Mouse (Mus musculus) cerebral cortex, adult 2 months (tissue): ENCODE results near the gene Klhl7.

Experiments
- WGBS: fragments of 180-500 bp; shearing (Covaris S2); methylation state at CpG from one replicate; pipeline ENCODE4 v1.1.7; 2018; 5-methylcytosine and 5-hydroxymethylcytosine counted together

Klhl7 gene

DNA sequence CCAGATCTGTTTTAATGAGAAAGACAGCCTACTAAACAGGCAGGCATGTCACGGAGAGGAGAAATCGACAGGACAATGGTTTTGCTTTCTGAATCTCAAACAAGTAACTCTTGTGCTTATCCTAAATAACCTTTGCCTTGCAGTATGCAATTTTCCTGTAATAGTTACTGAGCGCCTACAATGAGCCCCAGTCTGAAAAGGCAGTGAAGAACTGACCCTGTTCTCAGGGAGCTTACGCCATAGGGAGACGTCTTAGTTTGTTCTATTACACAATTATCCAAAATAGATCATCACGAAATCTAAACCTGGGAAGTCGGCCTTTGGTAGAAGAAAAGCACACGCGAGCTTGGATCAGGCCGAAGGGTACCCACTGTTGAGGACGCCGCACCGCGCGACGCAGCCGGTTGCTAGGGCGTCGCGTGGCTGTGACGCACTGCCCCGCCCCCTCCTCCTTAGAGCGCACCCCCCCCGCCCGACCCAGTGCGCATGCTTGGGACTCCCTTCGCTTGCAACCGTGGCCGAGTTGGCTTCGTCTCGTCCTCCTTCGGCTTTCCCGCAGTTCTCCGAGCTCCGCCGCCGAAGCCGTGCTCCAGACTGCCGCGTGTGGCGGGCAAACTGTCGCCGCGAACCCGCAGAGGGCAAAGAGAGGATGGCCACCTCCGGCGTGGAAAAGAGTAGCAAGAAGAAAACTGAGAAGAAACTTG is at the start of gene Klhl7:
Gene Klhl7 (plus strand): TSS at position 500 of the 704 bp plus-strand sequence.
- WGBS, result 1% methylated on average over 47 of the region's 47 CpGs

- WGBS, result 77% methylated on average over 16 of the region's 16 CpGs
Observed at GRCm38 (mm10) chr5:24051755-24052675, 48.4 kb upstream of the Klhl7 start.

DNA sequence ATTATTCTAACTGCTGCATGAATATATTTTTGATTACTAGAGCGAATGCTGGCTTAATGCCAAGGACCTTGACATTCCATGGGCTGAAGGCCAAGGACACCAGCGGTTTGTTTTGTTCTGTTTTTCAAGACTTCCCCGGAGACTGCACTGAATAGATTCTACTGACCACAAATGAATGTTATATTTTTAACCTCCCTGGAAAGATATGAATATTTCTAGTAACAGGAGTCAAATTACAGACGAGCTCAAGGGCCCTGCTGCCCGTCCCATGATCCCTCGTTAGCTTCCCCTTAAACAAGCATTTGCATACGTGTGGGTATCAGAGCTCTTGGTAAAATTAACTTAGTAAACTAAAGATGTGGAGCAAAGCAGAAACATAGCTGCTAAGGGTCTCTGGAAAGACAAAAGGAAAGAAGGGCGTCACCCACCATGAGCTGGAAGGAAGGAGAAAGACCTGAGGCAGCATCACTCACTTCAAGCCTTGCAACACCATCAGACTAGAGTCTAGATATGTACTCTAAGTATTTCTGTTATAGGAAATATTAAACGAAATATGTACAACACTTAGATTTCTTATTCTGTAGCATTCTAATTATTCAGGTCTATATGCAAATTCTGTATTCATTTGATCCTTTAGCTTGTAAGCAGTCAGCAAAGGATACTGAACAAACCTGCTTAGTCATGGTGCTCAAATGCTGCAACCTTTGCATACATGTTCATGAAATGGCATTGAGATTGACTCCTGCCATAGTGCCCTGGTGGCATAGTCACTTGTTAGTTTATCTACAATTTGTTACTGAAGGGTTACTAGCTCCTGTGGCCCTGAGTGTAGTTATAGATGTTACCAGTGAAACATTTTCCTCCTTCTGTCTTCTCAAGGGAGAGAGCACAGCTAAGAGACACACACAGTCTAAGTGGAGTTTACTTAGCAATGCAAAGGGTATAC is 46.9 kb upstream of the Klhl7 start:
- 36% methylated on average over 9 of the region's 9 CpGs for WGBS

- WGBS, result 90% methylated on average over 3 of the region's 3 CpGs
Observed at GRCm38 (mm10) chr5:24054382-24054781, 46.0 kb upstream of the Klhl7 start.

- WGBS, result 91% methylated on average over 2 of the region's 2 CpGs
Observed at GRCm38 (mm10) chr5:24056865-24057264, 43.5 kb upstream of the Klhl7 start.

DNA sequence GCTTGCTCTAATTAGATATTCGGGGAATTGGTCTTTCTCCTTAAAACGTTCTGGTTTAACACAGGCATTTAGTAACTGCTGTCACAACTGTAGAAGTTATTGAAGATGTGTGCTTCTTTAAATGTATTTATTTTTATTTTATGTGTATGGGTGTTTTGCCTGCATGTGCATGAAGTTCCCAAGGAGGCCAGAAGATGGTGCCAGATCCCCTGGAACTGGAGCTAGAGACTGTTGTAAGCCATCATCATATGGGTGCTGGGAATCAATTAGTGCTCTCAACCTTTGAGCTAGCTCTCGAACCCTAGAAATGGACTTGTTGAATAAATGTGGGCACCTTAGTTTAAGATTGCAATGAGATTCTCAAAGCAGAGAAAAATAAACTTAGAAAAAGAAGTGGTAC is 42.8 kb upstream of the Klhl7 start:
- 82% methylated on average over 3 of the region's 3 CpGs for WGBS

GRCm38 (mm10) chr5:24060949-24061348 is 39.5 kb upstream of the Klhl7 start:
- 67% methylated on average over 3 of the region's 3 CpGs for WGBS

GRCm38 (mm10) chr5:24063034-24063433 is 37.4 kb upstream of the Klhl7 start:
- WGBS, result 87% methylated on average over 6 of the region's 6 CpGs

GRCm38 (mm10) chr5:24063545-24063944 is 36.9 kb upstream of the Klhl7 start:
- WGBS, result 90% methylated on average over 4 of the region's 4 CpGs

DNA sequence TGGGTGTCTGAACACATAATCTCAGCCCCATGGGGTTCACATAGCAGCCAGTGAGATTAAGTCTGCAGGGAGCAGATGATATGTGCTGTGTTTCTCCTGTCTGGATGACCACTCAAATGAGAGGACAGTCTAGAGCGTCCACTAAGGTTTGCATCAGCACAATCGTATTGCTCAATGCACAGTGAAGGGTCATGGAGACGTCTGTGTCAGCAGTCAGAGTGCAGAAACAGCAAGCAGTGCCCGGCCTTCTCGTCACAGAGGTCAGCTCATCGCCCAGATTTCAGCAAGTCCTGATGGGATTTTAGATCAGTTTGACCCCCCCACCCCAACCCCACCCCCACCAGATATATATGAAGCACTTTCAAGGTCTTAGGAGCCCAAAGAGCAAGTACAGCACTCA is 31.4 kb upstream of the Klhl7 start:
- 87% methylated on average over 6 of the region's 6 CpGs for WGBS

GRCm38 (mm10) chr5:24072031-24072430 is 28.4 kb upstream of the Klhl7 start:
- WGBS, result 86% methylated on average over 6 of the region's 6 CpGs

- 1% methylated on average over 15 of the region's 15 CpGs for WGBS
Observed at GRCm38 (mm10) chr5:24076986-24077718, 23.3 kb upstream of the Klhl7 start.

DNA sequence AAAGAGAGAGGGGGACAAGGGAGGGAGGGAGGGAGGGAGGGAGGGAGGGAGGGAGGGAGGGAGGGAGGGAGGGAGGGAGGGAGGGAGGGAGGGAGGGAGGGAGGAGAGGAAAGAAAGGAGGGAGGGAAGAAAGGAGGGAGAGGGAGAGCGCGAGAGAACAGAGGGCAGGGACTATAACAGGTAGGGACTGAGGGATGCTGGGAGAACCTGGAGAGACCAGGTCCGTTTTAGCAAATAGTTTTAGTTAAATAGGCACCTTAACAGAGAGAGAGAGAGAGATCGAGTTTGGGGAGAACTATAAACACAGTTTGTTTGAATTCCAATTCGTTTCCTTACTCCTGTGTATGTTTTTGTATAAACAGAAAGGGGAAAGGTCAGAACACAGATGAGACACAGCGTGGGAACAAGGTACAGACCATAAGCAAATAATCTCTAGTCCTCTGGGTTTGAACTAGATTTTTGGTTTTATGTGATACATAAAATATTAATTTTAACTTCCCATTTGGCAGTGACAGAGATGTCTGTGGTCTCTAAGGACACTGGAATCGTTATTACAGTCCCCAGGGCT is 22.6 kb upstream of the Klhl7 start:
- 34% methylated on average over 7 of the region's 7 CpGs for WGBS

DNA sequence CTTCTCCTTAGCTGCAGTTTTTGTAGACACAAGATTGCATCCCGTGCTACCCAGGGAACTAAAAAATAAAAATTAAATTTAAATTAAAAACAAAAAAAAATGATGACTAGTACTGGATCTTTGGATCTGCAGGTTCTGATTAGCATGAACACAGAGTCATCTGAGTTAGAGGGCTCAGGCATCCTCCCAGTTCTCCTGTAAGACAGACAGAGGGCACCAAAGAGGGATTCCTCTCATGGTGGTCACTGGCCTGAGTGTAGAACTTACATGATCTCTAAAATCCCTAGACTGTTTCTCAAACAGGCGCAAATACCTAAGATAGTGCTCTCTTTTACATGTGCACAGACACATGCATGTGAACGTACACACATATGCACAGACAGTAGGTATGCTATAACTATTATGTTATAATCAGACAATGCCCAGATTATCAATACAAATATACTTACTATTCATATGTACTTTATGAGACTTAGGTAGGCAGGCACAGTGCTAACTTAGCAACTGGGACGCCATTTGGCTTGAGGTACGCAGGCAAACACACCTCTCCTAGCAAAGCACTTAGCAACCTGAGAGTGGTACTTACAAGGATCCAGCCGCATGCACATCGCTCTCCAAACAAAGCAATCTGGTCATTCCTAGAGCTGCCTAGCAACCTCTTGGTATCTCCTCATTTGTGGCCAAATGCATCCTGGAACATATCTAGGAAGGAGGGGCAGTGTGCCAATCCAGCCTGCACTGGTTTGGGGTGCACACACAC is 21.8 kb upstream of the Klhl7 start:
- 76% methylated on average over 7 of the region's 7 CpGs for whole genome bisulfite sequencing

DNA sequence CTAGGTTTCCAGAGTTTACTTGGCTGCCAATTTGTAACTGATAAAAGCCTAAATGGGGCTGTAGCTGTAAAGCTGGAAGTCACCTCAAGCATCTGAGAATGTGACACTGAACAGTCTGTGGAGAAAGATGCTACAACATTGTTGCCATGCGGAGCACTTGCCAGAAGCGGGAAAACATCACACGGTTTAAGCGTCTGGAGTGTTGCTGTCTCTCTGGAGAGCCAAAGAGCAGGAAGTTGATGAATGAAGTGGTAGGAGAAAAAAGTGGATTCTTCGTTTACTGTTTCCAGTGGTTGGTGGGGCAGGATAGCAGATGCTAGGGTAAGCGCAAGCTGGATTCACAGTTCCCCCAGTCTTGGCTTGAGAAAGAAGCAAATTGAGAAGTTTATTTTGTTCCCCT is 19.6 kb upstream of the Klhl7 start:
- 23% methylated on average over 6 of the region's 6 CpGs for WGBS

DNA sequence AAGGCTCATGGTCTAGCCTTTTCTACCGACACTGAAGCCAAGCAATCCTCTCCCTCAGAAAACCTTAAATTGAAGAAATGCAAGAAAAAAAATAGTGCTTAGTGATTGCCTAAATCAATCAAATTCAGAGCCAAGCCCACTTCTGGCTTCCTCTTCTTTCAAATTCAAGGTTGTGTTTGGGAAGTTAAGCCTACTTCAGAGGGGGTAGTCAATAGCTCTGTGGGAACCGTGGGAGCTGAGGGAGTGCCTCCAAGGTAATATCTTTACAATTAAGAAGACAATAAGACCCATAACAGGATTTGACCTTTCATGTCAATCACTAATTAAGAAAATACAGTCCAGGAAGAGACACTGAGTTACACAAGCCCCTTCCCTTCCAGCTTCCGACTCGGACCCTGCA is 15.6 kb upstream of the Klhl7 start:
- WGBS, result 71% methylated on average over 4 of the region's 4 CpGs

- WGBS, result 86% methylated on average over 16 of the region's 16 CpGs
Observed at GRCm38 (mm10) chr5:24086241-24086640, 14.2 kb upstream of the Klhl7 start.

DNA sequence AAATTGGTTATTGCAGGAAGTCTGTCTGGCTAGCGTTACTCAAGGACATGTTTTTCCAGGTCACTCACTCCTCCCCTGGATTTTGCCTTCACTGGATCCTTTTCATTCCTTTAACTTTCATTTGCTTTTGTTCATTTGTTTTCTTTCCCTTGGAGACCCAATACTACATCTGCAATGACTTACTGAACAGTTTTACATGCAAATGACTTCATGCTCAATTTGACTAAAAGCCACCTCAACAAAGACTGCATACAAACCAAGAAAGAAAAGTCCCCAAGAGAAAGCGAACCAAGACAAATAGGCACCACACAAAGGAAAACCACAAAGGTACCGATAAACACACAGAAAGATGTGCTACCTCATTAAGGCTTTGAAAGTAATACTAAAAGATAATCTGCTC is 13.5 kb upstream of the Klhl7 start:
- WGBS, result 70% methylated on average over 3 of the region's 3 CpGs

GRCm38 (mm10) chr5:24088451-24088850 is 12.0 kb upstream of the Klhl7 start:
- 85% methylated on average over 1 of the region's 1 CpGs for WGBS

DNA sequence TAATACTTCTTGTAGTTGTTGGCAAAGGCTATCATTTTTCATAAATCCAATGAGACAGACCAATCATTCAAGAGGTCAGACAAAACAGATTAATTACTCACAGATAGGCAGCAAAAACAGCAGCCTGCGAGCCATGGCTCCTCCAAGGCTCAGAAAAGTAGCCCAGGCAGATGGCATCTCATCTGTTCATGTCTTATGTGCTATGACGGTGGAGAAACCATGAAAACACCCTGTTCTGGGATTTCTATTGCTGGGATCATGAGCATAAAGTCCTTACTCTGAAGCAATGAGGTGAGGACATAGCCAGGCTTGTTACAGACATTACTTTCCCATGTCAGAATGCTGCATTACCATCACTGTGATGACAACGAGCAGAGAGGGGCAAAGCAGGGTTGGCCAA is 7.9 kb upstream of the Klhl7 start:
- WGBS, result 53% methylated on average over 3 of the region's 3 CpGs
